Mouse (Mus musculus) embryonic facial prominence, embryonic 14.5 days (tissue): Measurements from ENCODE around the gene Gm43518. TPM values are rescaled to one million over a fixed set of nuclear protein-coding genes. Genes with fewer than 3 reads are reported as not detected.
A peak's percentile ranks its signal among the peaks of the same experiment; 100 is the strongest.

Experiments
- ATAC-seq: fragments of 200-750 bp; cut with Nextera tagmentation; 2 replicates; pipeline ENCODE4 v1.8.0; 2017; ENCODE audit warnings: low read depth, moderate number of reproducible peaks, moderate TSS enrichment
- DNase-seq: peaks from one replicate; pipeline ENCODE4 v3.0.0-alpha.2; 2015; ENCODE audit warnings: low spot score
- H3K27ac ChIP-seq: fragments of 300-500 bp; sonication (generic); replicated peaks from 2 replicates; pipeline ENCODE4 v1.5.1; 2014; ENCODE audit warnings: low read depth, mild to moderate bottlenecking, low read length, moderate library complexity
- H3K27me3 ChIP-seq: fragments of 300-500 bp; sonication (generic); replicated peaks from 2 replicates; pipeline ENCODE4 v1.6.1; 2014; ENCODE audit warnings: low read length; ENCODE audit not compliant: control insufficient read depth, insufficient read depth
- H3K36me3 ChIP-seq: fragments of 300-500 bp; sonication (generic); 2 replicates; pipeline ENCODE4 v1.6.1; 2014; ENCODE audit warnings: low read length, mixed read lengths; ENCODE audit not compliant: control insufficient read depth, insufficient read depth
- H3K4me1 ChIP-seq: fragments of 300-500 bp; sonication (generic); 2 replicates; pipeline ENCODE4 v1.6.1; 2014; ENCODE audit warnings: antibody characterized with exemption, low read length; ENCODE audit not compliant: control insufficient read depth, insufficient read depth
- H3K4me2 ChIP-seq: fragments of 300-500 bp; sonication (generic); 2 replicates; pipeline ENCODE4 v1.6.1; 2014; ENCODE audit warnings: low read depth, mild to moderate bottlenecking, low read length, moderate library complexity, mixed read lengths
- H3K4me3 ChIP-seq: fragments of 300-500 bp; sonication (generic); 2 replicates; pipeline ENCODE4 v1.5.1; 2014; ENCODE audit warnings: low read depth, mild to moderate bottlenecking, low read length
- H3K9ac ChIP-seq: fragments of 300-500 bp; sonication (generic); 2 replicates; pipeline ENCODE4 v1.6.1; 2014; ENCODE audit warnings: low read depth, mild to moderate bottlenecking, low read length, moderate library complexity, mixed read lengths
- H3K9me3 ChIP-seq: fragments of 300-500 bp; sonication (generic); 2 replicates; pipeline ENCODE4 v1.6.1; 2016; ENCODE audit warnings: low read length; ENCODE audit not compliant: control insufficient read depth
- WGBS: fragments of 180-500 bp; shearing (Covaris S2); extraction: QIAGEN DNeasy Blood & Tissue Kit; methylation state at CpG from one replicate; pipeline ENCODE4 v1.1.7; 2014; 5-methylcytosine and 5-hydroxymethylcytosine counted together
- polyA plus RNA-seq: library from polyadenylated mRNA; unstranded; fragments of >200 nt; fragmentation: Nextera tagmentation; extraction: Ambion mirVana; gene quantifications from 2 replicates; pipeline ENCODE4 v1.2.1, GENCODE M21; 2014

The Gm43518 gene
- polyA plus RNA-seq, 1 experiment from 2014 or later: 0.67 TPM

GRCm38 (mm10) chr5:123977231-123977630, 50.0 kb downstream of the Gm43518 start:
- H3K4me1 ChIP-seq: peaks cover 12% of the 10 kb centered on the region
- H3K27me3 ChIP-seq: peaks cover 7% of the 10 kb centered on the region; the same call in 1 of the 2 replicates
- H3K36me3 ChIP-seq: no peaks in the 10 kb centered on the region
- 28% methylated on average over 3 of the region's 3 CpGs for WGBS
- ATAC-seq (no peak), DNase-seq (no peak)
- H3K4me3 ChIP-seq: no peak overlapping the region
- H3K9ac ChIP-seq: no peak overlapping the region
- no peaks in the 10 kb centered on the region for H3K9me3 ChIP-seq
- H3K4me2 ChIP-seq: no peak overlapping the region
- H3K27ac ChIP-seq: no peak overlapping the region

GRCm38 (mm10) chr5:123978131-123978530, 50.9 kb downstream of the Gm43518 start:
- 0 out of 2 replicates have a peak, but pooled peaks have one; percentile 6 for ATAC-seq
- DNase-seq: no peak
- 63% methylated on average over 5 of the region's 5 CpGs for WGBS
- no peak overlapping the region for H3K9ac ChIP-seq
- no peak overlapping the region for H3K4me2 ChIP-seq
- no peaks in the 10 kb centered on the region for H3K9me3 ChIP-seq
- peaks cover 5% of the 10 kb centered on the region; the same call in 1 of the 2 replicates for H3K27me3 ChIP-seq
- H3K4me3 ChIP-seq: no peak overlapping the region
- peaks cover 12% of the 10 kb centered on the region for H3K4me1 ChIP-seq
- H3K27ac ChIP-seq: no peak overlapping the region
- H3K36me3 ChIP-seq: no peaks in the 10 kb centered on the region

- Histone ChIP-seq H3K27me3 (peaks cover 3% of the 10 kb centered on the region; the same call in 1 of the 2 replicates), H3K4me2 (no peak overlapping the region), H3K36me3 (no peaks in the 10 kb centered on the region), H3K9me3 (no peaks in the 10 kb centered on the region), H3K4me1 (peaks cover 11% of the 10 kb centered on the region), H3K9ac (no peak overlapping the region), H3K27ac (no peak overlapping the region), H3K4me3 (no peak overlapping the region)
- ATAC-seq: no peak
- no peak for DNase-seq
- WGBS: 70% methylated on average over 18 of the region's 18 CpGs
These were observed 52.2 kb downstream of the Gm43518 start for GRCm38 (mm10) chr5:123979221-123979979.

GRCm38 (mm10) chr5:123979980-123980369, 52.8 kb downstream of the Gm43518 start:
- Histone ChIP-seq H3K27ac (no peak overlapping the region), H3K9ac (no peak overlapping the region), H3K27me3 (peaks cover 3% of the 10 kb centered on the region; the same call in 1 of the 2 replicates), H3K9me3 (no peaks in the 10 kb centered on the region), H3K36me3 (no peaks in the 10 kb centered on the region), H3K4me1 (peaks cover 7% of the 10 kb centered on the region; the same call in 1 of the 2 replicates), H3K4me3 (no peak overlapping the region), H3K4me2 (no peak overlapping the region)
- DNase-seq (no peak), ATAC-seq (no peak)
- WGBS: 36% methylated on average over 4 of the region's 4 CpGs

GRCm38 (mm10) chr5:123980521-123981249, 53.5 kb downstream of the Gm43518 start:
- H3K36me3 ChIP-seq: no peaks in the 10 kb centered on the region
- H3K27ac ChIP-seq: no peak overlapping the region
- WGBS: 82% methylated on average over 8 of the region's 9 CpGs
- H3K9me3 ChIP-seq: no peaks in the 10 kb centered on the region
- no peak overlapping the region for H3K9ac ChIP-seq
- no peak for DNase-seq
- H3K4me2 ChIP-seq: no peak overlapping the region
- H3K4me3 ChIP-seq: no peak overlapping the region
- no peaks in the 10 kb centered on the region; the same call in 1 of the 2 replicates for H3K27me3 ChIP-seq
- H3K4me1 ChIP-seq: peaks cover 7% of the 10 kb centered on the region; the same call in 1 of the 2 replicates
- ATAC-seq: no peak

GRCm38 (mm10) chr5:123981250-123981554, 54.0 kb downstream of the Gm43518 start:
- no peak for DNase-seq
- WGBS: 76% methylated on average over 6 of the region's 6 CpGs
- no peaks in the 10 kb centered on the region for H3K9me3 ChIP-seq
- H3K9ac ChIP-seq: no peak overlapping the region
- no peak overlapping the region for H3K4me3 ChIP-seq
- no peak for ATAC-seq
- H3K27me3 ChIP-seq: no peaks in the 10 kb centered on the region; the same call in 1 of the 2 replicates
- H3K4me2 ChIP-seq: no peak overlapping the region
- no peaks in the 10 kb centered on the region for H3K36me3 ChIP-seq
- no peak overlapping the region for H3K27ac ChIP-seq
- H3K4me1 ChIP-seq: peaks cover 7% of the 10 kb centered on the region; the same call in 1 of the 2 replicates

- H3K9ac ChIP-seq: no peak overlapping the region
- no peak for ATAC-seq
- H3K36me3 ChIP-seq: no peaks in the 10 kb centered on the region
- WGBS: 75% methylated on average over 11 of the region's 11 CpGs
- no peaks in the 10 kb centered on the region; the same call in 1 of the 2 replicates for H3K4me1 ChIP-seq
- H3K9me3 ChIP-seq: no peaks in the 10 kb centered on the region
- no peak for DNase-seq
- no peak overlapping the region for H3K4me2 ChIP-seq
- H3K27ac ChIP-seq: no peak overlapping the region
- no peaks in the 10 kb centered on the region for H3K27me3 ChIP-seq
- no peak overlapping the region for H3K4me3 ChIP-seq
These were observed 55.6 kb downstream of the Gm43518 start for GRCm38 (mm10) chr5:123982838-123983237.

- Histone ChIP-seq H3K27me3 (no peaks in the 10 kb centered on the region), H3K27ac (no peak overlapping the region), H3K4me3 (no peak overlapping the region), H3K4me1 (no peaks in the 10 kb centered on the region; the same call in 1 of the 2 replicates), H3K9me3 (no peaks in the 10 kb centered on the region), H3K4me2 (no peak overlapping the region), H3K9ac (no peak overlapping the region), H3K36me3 (no peaks in the 10 kb centered on the region)
- DNase-seq: no peak
- ATAC-seq: no peak
- 70% methylated on average over 6 of the region's 9 CpGs for WGBS
These were observed 58.2 kb downstream of the Gm43518 start for GRCm38 (mm10) chr5:123985434-123985833.
